Mouse (Mus musculus): Measurements from ENCODE around the gene Nos1ap.

The Nos1ap gene

DNA sequence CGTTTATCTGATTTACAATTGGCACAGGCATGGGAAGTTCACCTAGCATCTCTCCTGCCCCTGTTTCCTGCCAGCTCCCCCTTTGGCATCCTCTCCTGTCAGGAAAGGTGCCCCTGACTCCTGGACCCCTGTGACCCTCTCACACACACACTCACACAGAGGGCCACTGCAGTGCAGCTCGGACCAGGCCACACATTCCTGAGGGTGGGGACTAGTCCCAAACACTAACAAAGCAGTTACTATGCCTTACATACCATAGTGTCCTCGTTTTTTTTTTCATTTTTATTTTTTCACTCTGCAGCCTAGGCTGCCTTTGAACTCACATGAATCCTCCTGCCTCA is 110.2 kb downstream of the Nos1ap start:
- TF ChIP-seq GATA4 (IDR thresholded peaks at IDR 0.05; ENCODE audit: insufficient replicate concordance, low read length) = no peak

DNA sequence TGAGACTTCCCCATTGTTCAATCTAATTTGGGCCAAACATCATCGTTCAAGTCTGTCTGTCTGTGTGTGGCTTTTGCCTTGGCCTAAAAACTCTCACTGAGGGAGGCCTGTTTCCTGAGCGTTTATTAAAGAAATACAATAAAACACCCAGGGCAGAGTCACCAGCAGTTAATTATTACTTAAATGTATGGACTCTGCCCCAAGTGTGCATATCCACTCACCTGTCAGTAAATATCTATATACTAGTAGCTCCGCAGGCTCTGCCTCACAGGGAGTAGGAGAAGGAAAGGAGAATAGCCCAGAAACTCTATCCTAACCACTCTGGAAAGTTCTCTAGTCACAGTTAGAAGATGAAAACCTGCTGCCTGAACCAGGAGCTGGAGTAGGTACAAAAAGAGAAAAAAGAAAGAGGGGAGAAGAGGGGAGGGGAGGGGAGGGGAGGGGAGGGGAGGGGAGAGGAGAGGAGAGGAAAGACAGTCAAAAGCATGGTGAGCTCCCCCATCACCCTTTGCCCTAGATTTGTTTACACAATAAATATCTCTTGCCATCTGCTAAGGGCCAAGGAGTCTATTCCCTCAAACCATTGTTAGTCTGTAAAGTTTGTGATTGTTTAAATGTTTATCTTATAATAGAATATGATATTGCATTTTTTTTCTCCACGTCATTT is 110.7 kb downstream of the Nos1ap start:
- no peak for TF ChIP-seq GATA4 (IDR thresholded peaks at IDR 0.05; ENCODE audit: insufficient replicate concordance, low read length)

DNA sequence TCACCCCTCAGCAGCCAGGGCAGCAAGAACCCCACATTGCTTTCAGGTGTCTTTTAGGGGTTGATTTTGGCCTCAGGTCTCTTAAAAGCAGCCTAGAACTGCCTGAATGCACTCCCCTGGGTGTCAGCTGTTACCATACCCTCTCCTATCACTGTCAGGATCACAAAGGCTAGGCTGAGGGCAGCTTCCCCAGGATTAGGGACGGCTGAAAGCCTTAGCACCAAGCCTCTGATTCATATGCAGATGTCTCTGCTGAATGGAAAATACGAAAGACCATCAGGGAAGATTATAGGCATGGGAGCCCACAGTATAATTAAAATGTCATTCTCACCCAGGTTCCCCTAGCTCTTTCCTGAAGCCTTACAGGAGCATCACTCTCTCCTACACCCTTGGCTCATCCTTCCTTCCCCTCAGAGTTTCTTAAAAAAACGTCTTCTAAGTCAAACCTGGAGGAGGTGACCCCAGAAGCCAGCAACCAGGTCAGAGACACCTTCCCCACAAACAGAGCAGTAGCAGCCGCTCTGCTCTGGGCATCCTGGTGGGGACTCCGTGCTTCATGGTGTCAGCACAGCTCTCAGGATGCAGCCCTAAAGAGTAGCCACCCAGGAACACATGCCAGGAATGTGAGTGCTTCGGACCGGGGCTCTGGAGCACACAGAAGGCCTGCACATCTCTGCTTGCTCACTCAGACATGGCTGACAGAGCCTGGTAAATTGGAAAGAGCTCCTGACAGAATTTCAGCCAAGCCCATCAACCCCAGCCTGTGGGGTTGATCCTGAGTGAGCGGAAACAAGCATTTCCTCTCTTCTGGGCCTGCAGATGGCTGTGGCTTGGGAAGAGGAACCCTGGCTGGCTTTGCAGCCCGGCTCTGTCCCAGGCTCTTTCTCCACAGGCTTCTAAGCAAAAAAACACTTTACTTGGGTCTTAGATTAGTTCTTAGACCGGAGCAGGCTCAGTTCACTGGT is 111.7 kb downstream of the Nos1ap start:
- no peak for TF ChIP-seq GATA4 (IDR thresholded peaks at IDR 0.05; ENCODE audit: insufficient replicate concordance, low read length)

DNA sequence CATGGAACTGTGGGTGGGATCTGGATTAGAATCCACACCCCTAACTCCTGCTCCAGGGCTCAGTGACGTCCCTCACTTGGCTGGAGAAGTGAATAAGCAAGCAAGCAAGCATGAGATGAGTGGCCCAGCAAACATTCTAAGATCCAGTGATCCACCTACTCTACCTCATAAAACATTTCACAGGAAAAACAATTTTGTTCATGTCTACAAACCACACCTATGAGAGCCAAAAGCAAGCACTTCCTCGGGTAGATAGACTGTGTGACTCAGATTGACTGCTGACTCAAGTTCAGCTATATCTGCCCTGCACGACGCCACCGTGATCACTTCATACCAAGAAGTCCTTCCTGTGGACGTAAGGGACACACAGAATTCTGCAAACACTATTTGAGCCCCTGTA is 116.2 kb downstream of the Nos1ap start:
- TF ChIP-seq GATA4 (IDR thresholded peaks at IDR 0.05; ENCODE audit: insufficient replicate concordance, low read length) = no peak

DNA sequence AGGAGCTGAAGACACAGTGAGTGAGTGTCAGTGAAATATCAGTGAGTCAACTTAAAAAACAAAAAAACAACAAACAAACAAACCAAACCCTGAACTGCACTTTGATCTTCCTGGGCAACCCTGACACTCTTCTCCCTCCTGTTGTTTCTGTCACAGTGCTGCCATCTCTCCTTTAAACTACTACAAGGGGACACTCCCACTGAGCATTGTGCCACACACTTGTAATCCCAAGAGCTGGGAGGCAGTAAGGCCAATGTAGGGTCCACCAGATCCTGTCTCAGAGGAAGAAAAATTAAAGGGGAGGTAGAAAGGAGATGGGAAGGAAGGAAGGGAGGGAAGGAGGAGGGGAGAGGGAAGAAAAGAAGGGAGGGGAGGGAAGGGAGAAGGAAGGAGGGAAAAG is 116.8 kb downstream of the Nos1ap start:
- TF ChIP-seq GATA4 (IDR thresholded peaks at IDR 0.05; ENCODE audit: insufficient replicate concordance, low read length) = no peak

DNA sequence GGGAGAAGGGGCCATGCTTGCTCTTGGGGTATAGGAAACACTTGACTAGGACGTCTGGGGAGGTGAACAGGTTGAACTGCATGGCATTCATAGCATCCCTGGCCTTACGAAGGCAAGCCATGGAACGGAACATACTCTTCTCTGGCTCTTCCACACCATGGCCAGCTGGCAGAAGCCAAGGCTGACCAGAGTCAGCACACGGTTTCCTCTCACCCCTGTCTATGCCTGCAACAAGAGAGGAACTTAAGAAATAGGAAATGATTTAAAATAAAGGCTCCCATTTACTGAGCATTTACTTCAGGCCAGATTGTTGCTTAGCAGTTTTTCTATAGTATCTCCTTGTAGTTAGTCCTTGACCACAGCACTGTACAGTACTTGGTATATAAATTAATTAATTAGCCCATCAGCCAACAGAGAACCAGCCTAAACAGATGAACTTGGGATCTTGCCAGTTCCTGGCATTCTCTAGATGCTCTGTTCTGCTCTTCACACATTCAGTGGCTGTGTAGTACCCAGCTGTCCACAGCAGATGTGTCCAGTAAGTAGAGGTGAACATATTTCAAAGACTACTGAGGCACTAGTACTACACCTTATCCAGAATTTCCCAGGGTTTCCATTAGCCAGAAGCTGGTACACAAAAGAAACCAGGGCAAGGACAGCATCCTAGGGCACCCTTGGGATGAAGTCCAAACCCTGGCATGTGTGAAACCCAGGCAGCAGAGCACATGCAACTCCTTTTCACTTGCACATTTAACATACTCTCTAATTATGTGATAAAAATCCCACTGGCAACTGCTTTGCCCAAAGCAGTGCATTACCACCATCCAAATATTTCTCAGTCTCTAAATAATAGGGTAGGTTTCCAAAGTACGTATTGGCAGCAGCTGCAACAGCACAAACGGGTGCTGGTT is 123.3 kb downstream of the Nos1ap start:
- no peak for TF ChIP-seq GATA4 (IDR thresholded peaks at IDR 0.05; ENCODE audit: insufficient replicate concordance, low read length)

DNA sequence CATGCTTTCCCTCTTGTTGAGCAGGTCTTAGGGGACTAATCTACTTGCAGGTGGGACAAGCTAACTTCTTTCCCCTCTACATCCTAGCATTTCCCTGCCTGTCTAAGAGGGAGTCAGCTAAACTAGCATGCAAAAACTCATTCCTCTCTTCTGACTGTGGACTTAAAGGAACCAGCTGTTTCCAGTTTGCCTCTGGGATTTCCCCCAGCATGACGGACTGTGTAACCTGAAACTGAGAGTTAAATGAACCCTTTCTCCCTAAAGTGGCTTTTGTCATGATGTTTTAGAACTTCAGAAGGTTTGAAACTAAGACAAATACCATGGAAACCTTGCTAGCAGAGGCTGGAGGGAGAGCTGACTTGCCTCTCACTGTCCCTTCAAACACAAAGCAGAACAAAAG is 127.5 kb downstream of the Nos1ap start:
- no peak for TF ChIP-seq GATA4 (IDR thresholded peaks at IDR 0.05; ENCODE audit: insufficient replicate concordance, low read length)

DNA sequence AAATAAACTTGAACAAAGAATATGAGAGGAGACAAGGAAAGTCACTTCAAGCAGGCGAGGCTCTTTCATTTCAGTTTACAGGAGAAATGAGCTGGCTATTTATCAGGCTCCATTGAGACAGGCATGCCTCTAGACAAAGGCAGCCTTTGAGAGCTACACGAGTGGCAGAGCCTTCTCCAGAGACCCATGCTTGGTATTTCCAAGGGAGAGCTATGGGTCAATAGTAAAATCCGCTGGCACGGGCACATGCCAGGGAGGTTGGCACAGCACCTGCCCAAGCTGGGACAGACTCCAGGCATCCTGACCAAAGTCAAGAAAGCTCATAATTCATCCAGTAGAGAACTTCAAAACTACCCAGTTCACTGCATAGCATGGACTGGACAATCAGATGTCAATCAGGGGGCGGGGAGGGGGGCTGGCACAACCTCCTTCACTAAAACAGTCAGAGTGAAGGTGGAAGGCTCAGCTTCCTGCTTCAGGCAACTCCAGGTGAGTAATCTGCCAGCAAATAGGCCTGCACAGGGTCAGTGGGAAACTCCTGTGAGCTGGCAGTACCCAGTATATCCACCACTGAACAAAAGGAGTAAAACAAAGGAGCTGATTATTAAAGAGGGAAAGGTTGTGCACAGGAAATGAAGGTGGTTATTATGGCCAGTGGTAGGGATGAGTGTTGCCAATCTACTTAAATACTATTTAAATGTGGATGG is 129.6 kb downstream of the Nos1ap start:
- TF ChIP-seq GATA4 (IDR thresholded peaks at IDR 0.05; ENCODE audit: insufficient replicate concordance, low read length) = no peak

DNA sequence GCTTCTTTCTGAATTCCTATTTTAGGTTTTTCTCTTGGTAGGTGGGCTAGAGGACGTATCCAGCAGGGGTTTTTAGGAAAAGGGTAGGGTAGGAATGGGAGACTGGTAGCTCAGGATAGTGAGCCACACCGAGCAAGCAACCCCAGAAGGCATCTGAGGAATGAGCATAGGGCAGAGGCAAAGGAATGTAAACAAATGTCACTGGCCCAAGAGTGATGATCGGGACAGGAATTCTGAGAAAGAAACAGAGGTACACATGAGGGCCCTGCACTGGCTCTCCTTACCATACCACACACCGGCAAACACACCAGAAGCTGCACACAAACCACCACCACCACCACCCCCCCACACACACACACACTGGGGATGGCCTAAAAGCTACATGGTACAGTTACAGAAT is 132.0 kb downstream of the Nos1ap start:
- no peak for TF ChIP-seq GATA4 (IDR thresholded peaks at IDR 0.05; ENCODE audit: insufficient replicate concordance, low read length)

DNA sequence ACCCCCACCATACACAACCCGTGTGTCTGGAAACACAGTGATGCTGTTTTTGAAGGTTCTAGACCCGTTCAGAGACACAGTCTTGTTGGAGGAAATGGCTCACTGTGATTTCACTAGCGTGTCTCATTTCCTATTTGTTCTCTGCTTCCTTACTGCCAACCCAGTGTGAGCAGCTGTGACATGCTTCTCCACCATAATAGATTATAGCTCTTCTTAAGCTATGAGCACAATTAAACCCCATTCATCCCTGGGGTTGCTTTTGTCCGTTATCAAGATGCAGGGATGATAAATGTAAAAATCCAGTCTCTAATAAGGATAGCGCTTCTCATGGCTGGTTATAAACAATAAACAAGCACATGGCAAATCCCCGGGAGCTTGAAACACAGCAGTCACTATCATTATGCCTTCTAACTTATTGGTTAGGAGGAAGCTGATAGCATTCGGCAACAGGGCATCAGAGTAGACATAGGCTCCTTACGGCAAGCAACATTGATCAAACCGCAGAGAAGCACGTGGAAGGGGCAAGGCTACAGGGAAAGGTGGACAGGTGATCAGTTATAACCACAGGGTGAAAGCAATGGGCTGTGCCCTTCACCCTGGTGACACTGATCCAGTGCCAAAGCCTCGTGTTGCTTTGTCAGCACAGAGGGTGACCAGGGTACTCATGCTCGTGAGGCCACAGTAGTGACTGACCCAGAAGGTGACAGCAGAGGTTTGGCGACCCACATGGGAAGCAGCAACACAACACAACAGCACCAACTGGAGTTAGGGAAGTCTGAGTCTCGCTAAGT is 133.6 kb downstream of the Nos1ap start:
- TF ChIP-seq GATA4 (IDR thresholded peaks at IDR 0.05; ENCODE audit: insufficient replicate concordance, low read length) = no peak

DNA sequence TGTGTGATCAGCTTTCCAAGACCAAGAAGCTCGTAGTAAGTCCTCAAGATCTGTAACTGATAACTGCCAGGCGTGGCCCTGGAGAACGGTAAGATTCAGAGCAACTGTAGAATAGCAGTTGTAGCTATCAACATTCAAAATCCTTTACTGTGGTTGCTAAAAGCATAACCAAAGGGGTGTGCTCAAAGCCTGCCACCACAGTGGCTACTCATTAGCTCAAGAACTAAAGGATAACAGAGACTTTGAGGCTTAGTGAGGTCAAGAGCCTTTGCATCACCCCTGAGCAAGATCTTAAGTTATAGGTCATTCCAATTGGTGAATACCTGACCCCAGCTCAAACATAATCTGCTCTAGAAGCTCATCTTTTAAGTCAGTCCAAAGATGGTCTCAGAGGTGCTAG is 134.3 kb downstream of the Nos1ap start:
- TF ChIP-seq GATA4 (IDR thresholded peaks at IDR 0.05; ENCODE audit: insufficient replicate concordance, low read length) = no peak

DNA sequence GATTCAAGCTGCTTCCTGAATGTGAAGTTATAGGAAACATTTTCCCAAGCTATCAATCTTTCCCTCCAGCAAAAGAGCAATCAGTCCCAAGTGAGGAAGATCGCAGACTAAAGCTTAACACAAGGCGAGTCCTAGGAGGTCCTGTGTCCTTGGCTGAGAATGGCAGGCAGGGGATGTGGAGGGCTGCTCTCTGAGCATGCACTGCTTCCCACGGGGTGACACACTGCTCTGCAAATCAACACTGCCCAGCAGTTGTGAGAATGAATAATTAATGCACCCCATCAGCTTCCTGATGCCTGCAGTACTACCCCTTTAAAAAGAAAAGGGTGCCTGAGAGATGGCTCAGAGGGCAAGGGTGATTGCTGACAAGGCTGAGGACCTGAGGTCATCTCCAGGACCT is 136.2 kb downstream of the Nos1ap start:
- TF ChIP-seq GATA4 (IDR thresholded peaks at IDR 0.05; ENCODE audit: insufficient replicate concordance, low read length) = no peak

DNA sequence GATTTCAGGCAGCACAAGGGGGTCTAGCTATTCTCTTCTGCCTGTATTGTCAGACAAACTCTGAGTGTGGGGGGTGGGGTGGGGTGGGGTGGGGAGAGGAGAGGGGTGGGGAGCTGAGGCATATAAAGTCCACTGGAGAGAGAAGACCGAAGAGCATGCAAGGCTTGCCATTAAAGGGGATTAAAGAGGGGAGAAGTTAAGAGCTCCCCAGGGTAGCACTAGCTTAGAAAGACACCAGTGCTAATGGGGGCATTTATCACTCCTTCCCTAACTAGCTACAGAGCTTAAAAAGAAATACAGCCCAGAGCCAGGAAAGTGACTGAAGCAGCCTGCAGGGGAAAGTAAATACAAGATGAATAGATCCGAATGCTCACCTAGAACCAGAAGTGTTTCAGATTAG is 141.4 kb downstream of the Nos1ap start:
- TF ChIP-seq GATA4 (IDR thresholded peaks at IDR 0.05; ENCODE audit: insufficient replicate concordance, low read length) = no peak

DNA sequence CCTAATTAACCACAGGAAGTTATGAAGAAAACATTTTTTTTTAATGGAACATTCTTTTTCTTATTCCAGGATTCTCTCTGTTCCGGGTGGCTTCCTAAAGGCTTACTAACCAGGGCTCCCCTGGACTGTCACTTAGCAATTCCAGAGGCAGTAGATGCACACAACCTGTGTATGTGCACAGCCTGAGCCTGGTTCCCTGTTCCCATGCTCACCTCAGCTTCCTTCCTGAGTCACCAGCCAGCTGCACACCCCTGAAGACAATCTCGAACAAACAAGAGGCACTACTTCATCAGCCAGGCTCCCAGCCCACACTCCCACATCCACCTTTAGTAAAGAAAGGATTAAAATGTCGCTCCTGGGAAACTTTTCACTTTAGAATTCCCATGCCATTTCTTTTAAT is 144.2 kb downstream of the Nos1ap start:
- no peak for TF ChIP-seq GATA4 (IDR thresholded peaks at IDR 0.05; ENCODE audit: insufficient replicate concordance, low read length)
